Mouse (Mus musculus) stomach, embryonic 16.5 days (tissue): ENCODE data around the gene Nosip. TPM values are rescaled to one million over a fixed set of nuclear protein-coding genes. Genes with fewer than 3 reads are reported as not detected.

Experiments
- ATAC-seq: fragments of 200-750 bp; cut with Nextera tagmentation; 2 replicates; pipeline ENCODE4 v1.8.0; 2017; ENCODE audit warnings: moderate number of reproducible peaks, moderate TSS enrichment; ENCODE audit not compliant: insufficient read depth, low FRiP score
- H3K27ac ChIP-seq: fragments of 300-500 bp; sonication (generic); 2 replicates; pipeline ENCODE4 v1.5.1; 2014; ENCODE audit warnings: low read length
- H3K27me3 ChIP-seq: fragments of 300-500 bp; sonication (generic); 2 replicates; pipeline ENCODE4 v1.6.1; 2014; ENCODE audit warnings: low read length, control low read depth, mixed read lengths; ENCODE audit not compliant: control insufficient read depth, insufficient read depth
- H3K36me3 ChIP-seq: fragments of 300-500 bp; sonication (generic); 2 replicates; pipeline ENCODE4 v1.6.1; 2014; ENCODE audit warnings: low read length; ENCODE audit not compliant: control insufficient read depth, insufficient read depth
- H3K4me1 ChIP-seq: fragments of 300-500 bp; sonication (generic); 2 replicates; pipeline ENCODE4 v1.6.1; 2014; ENCODE audit warnings: low read length, control low read depth, mixed read lengths; ENCODE audit not compliant: control insufficient read depth, insufficient read depth
- H3K4me2 ChIP-seq: fragments of 300-500 bp; sonication (generic); 2 replicates; pipeline ENCODE4 v1.6.1; 2014; ENCODE audit warnings: low read depth, low read length, mixed read lengths
- H3K4me3 ChIP-seq: fragments of 300-500 bp; sonication (generic); replicated peaks from 2 replicates; pipeline ENCODE4 v1.5.1; 2014; ENCODE audit warnings: mild to moderate bottlenecking, low read length
- H3K9ac ChIP-seq: fragments of 300-500 bp; sonication (generic); 2 replicates; pipeline ENCODE4 v1.6.1; 2014; ENCODE audit warnings: low read length
- H3K9me3 ChIP-seq: fragments of 300-500 bp; sonication (generic); replicated peaks from 2 replicates; pipeline ENCODE4 v1.6.1; 2016; ENCODE audit warnings: low read length, control low read depth; ENCODE audit not compliant: control insufficient read depth
- WGBS: fragments of 180-500 bp; shearing (Covaris S2); extraction: QIAGEN DNeasy Blood & Tissue Kit; methylation state at CpG from one replicate; pipeline ENCODE4 v1.1.7; 2014; 5-methylcytosine and 5-hydroxymethylcytosine counted together
- polyA plus RNA-seq: library from polyadenylated mRNA; unstranded; fragments of >200 nt; fragmentation: Nextera tagmentation; extraction: Ambion mirVana; gene quantifications from 2 replicates; pipeline ENCODE4 v1.2.1, GENCODE M21; 2015

Nosip gene
- polyA plus RNA-seq, 1 experiment from 2014 or later = 55.7 TPM

GRCm38 (mm10) chr7:45046853-45047350, 15.3 kb upstream of the Nosip start:
- Histone ChIP-seq H3K4me3 (no peak overlapping the region), H3K27me3 (no peaks in the 10 kb centered on the region), H3K9me3 (no peaks in the 10 kb centered on the region), H3K36me3 (peaks cover 57% of the 10 kb centered on the region), H3K9ac (no peak overlapping the region), H3K27ac (no peak overlapping the region), H3K4me2 (no peak overlapping the region), H3K4me1 (peaks cover 10% of the 10 kb centered on the region)
- ATAC-seq = no peak
- 92% methylated on average over 26 of the region's 26 CpGs for WGBS

- Histone ChIP-seq H3K27me3 (no peaks in the 10 kb centered on the region), H3K4me3 (no peak overlapping the region)
- WGBS = 96% methylated on average over 14 of the region's 14 CpGs
Measured at GRCm38 (mm10) chr7:45047491-45047890, 14.7 kb upstream of the Nosip start.

DNA sequence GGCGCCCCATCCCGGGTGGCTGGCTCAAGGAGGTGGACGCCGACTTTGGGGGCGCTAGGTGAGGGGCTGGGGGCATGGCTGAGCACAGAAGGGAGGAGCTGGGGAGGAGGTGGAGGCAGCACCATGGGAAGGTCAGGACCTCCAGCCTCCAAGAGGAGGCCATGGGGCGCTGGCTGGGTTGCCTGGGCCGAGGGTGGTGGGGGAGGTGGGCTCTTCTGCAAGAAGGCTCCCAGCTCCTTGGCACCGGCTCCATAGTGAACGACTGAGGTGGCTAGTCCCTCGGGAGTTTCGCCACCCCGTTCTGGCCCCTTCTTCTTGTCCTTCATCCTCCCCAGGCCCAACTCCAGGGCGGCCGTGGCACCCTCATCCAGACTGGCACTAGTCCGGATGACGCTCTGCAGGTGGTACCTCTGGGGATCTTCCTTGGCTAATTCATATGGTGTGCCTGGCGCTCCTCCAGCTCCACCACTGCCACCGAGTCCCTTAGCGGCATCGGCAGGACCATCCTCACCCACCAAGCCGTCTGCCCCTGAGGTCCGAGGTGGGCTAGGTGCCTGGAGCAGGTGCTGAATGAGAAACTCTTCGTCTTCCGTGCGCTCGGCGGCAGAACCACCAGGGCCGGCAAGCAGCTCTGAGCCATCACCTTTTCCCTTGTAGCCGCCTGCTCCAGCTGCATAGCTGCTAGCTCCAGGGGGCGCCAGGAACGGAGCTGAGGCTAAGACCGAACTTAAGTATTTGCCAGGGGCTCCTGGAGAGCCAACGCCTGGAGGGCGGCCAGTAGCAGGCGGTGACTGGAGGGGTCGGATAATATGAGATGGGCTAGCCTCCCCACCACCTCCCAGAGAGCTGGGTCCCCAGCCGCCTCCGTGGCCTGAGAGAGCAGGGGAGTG, 14.0 kb upstream of the Nosip start:
- Histone ChIP-seq H3K9ac (no peak overlapping the region), H3K9me3 (no peaks in the 10 kb centered on the region), H3K27me3 (no peaks in the 10 kb centered on the region), H3K4me3 (no peak overlapping the region), H3K4me2 (no peak overlapping the region), H3K36me3 (peaks cover 50% of the 10 kb centered on the region), H3K4me1 (peaks cover 12% of the 10 kb centered on the region), H3K27ac (no peak overlapping the region)
- no peak for ATAC-seq
- 92% methylated on average over 37 of the region's 38 CpGs for WGBS

More at GRCm38 (mm10) chr7:45047491-45047890, 14.7 kb upstream of the Nosip start:
- no peaks in the 10 kb centered on the region for H3K9me3 ChIP-seq
- H3K36me3 ChIP-seq = peaks cover 57% of the 10 kb centered on the region
- ATAC-seq = no peak
- H3K4me2 ChIP-seq = no peak overlapping the region
- H3K9ac ChIP-seq = no peak overlapping the region
- H3K4me1 ChIP-seq = peaks cover 12% of the 10 kb centered on the region
- no peak overlapping the region for H3K27ac ChIP-seq

DNA sequence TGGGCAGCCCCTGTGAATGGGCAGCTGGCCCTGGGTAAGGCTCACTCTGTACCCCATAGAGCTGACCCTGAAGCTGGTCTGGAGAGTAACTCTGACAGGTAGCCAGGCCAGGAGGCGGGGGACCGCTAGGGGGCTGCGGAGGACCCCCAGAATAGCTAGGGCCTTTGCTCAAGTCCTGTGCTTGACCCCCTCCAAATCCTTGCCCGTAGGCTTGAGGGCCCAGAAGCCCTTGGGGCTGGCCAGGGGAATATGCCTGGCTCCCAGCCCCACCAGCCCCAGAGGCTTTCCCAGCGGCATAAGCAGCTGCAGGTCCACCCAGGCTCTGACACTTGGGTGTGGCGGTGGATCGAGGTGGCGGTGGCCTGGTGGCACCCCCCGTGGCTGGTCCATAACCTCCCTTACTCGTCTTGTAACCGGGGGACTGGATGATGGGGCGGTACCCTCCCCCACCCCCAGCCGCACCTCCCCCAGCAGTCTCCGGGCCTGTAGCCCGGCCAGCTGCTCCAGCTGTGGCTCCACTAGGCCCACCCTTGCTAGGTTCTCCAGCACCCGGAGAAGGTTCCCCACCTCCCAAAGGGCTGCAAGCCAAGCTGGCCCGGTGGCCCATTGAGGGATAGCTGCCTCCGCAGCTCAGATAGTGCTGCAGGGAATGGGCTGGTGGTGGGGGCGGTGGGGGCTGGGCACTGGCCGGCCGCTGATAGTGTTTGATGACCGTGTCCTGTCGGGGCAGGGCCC, 13.1 kb upstream of the Nosip start:
- ATAC-seq = no peak
- no peaks in the 10 kb centered on the region for H3K27me3 ChIP-seq
- 89% methylated on average over 23 of the region's 23 CpGs for WGBS
- no peaks in the 10 kb centered on the region for H3K9me3 ChIP-seq
- no peak overlapping the region for H3K27ac ChIP-seq
- H3K4me2 ChIP-seq = no peak overlapping the region
- peaks cover 12% of the 10 kb centered on the region for H3K4me1 ChIP-seq
- peaks cover 43% of the 10 kb centered on the region for H3K36me3 ChIP-seq
- H3K9ac ChIP-seq = no peak overlapping the region
- no peak overlapping the region for H3K4me3 ChIP-seq

DNA sequence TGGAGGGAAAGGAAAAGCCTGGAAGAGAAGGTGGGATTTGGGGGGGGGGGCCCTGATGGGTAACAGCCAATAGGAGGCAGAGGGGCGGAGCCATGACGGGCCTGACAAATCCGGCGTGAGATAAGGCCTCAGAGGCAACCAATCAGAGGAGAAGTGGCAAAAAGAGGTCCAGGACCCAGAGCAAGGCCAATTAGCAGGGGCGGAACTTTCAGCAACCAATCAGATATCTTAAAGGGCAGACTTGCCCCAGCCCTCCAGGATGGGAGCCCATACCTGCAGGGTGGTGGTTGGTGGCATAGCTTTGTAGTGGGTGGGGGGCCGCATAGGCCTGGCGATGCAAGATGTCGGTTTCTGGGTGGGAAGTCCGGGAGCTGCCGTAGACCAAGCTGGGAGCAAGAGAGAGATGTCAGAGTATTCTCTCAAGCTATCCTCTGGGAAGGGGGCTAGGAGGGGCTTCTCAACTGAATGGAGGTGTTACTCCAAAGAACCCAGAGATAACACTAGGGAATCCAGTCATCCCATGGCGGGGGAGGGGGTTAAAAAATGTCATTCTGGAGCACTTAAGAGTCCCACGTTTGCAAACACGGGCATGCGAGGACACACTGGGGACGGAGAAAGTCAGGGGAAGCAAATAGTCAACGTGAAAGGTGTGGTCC, 11.2 kb upstream of the Nosip start:
- Histone ChIP-seq H3K27ac (peak overlapping the region; percentile 99), H3K27me3 (no peaks in the 10 kb centered on the region), H3K9ac (peak overlapping the region; percentile 93), H3K4me2 (peak overlapping the region; percentile 99), H3K4me1 (peaks cover 12% of the 10 kb centered on the region), H3K9me3 (no peaks in the 10 kb centered on the region), H3K4me3 (peak overlapping the region; percentile 91), H3K36me3 (peaks cover 38% of the 10 kb centered on the region)
- WGBS = 6% methylated on average over 16 of the region's 16 CpGs
- 0 out of 2 replicates have a peak, but pooled peaks have one; percentile 3 for ATAC-seq

GRCm38 (mm10) chr7:45051601-45051974, 10.6 kb upstream of the Nosip start:
- no peaks in the 10 kb centered on the region for H3K27me3 ChIP-seq
- H3K9ac ChIP-seq = peak overlapping the region; percentile 93
- peaks cover 12% of the 10 kb centered on the region for H3K4me1 ChIP-seq
- WGBS = 3% methylated on average over 13 of the region's 13 CpGs
- peaks cover 33% of the 10 kb centered on the region for H3K36me3 ChIP-seq
- H3K9me3 ChIP-seq = no peaks in the 10 kb centered on the region
- no peak for ATAC-seq
- peak overlapping the region; percentile 99 for H3K4me2 ChIP-seq
- H3K4me3 ChIP-seq = peak overlapping the region; percentile 91
- peak overlapping the region; percentile 99 for H3K27ac ChIP-seq

- no peak for ATAC-seq
- Histone ChIP-seq H3K4me1 (peaks cover 12% of the 10 kb centered on the region), H3K9ac (peak overlapping the region; percentile 93), H3K36me3 (peaks cover 27% of the 10 kb centered on the region), H3K27ac (peak overlapping the region; percentile 99), H3K4me3 (peak overlapping the region; percentile 91), H3K4me2 (peak overlapping the region; percentile 99), H3K27me3 (no peaks in the 10 kb centered on the region), H3K9me3 (no peaks in the 10 kb centered on the region)
- under 1% methylated on average over 38 of the region's 38 CpGs for WGBS
Measured at GRCm38 (mm10) chr7:45052181-45052861, 9.9 kb upstream of the Nosip start.

DNA sequence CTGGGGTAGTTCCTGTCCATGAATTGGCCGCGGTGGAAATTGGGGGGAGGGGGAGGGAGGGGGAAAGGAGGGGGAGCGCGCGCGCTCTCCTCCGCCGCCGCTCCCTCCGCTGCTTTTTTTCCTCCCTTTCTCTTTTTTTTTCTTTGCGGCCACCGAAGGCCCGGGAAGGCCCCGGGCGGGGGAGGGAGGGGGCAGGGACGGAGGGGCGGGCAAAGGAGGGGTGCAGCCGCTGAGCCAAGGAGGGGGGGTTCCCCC, 9.4 kb upstream of the Nosip start, which contains the start of gene Prr12:
Gene Prr12, minus strand, starts transcription at position 20 of the 255 bp plus-strand sequence.
- H3K4me2 ChIP-seq = peak within 1 kb of the TSS; percentile 99
- peaks cover 22% of the 10 kb centered on the region for H3K36me3 ChIP-seq
- no peaks in the 10 kb centered on the region for H3K27me3 ChIP-seq
- peak within 1 kb of the TSS; percentile 99 for H3K27ac ChIP-seq
- no peaks in the 10 kb centered on the region for H3K9me3 ChIP-seq
- no peak for ATAC-seq
- WGBS = 0% methylated on average over 14 of the region's 18 CpGs
- H3K4me3 ChIP-seq = peak within 1 kb of the TSS; percentile 91
- H3K9ac ChIP-seq = peak within 1 kb of the TSS; percentile 93
- peaks cover 12% of the 10 kb centered on the region for H3K4me1 ChIP-seq
